31 mouse cellular contexts compared by ENCODE assay signal in genomic region chr4:77721908-77722307, GRCm38 (mm10).
DNase-seq lines count a peak whose midpoint lies in the region; ATAC-seq and TF ChIP-seq lines count a peak whose summit lies in the region.
"Had no signal": no experiment of that assay in that cellular context is flagged by ENCODE, and none has a peak within 500 bp of the region (broad histone marks: within the 10 kb centered on the region; RNA-seq: fewer than 3 reads in every experiment).

No protein-coding gene starts in this region.

- no peaks in the 10 kb centered on the region for H3K4me1 ChIP-seq in embryonic facial prominence, embryonic 11.5 days (ENCODE audit: control insufficient read depth, insufficient read depth, low read length)
- no peaks in the 10 kb centered on the region for H3K4me1 ChIP-seq in embryonic facial prominence, embryonic 10.5 days
- H3K4me1 ChIP-seq in midbrain, embryonic 14.5 days (ENCODE audit: control insufficient read depth, insufficient read depth, low read length) = peaks cover 2% of the 10 kb centered on the region; the same call in 1 of the 2 replicates
- H3K4me1 ChIP-seq in midbrain, embryonic 10.5 days = no peaks in the 10 kb centered on the region
- H3K4me1 ChIP-seq in hindbrain, embryonic 15.5 days (replicated peaks) = 0 out of 2 replicates have a peak, but pooled peaks cover 4% of the 10 kb centered on the region
- H3K4me1 ChIP-seq in midbrain, postnatal 0 days (ENCODE audit: insufficient read depth, low read length) = no peaks in the 10 kb centered on the region
- H3K4me1 ChIP-seq in forebrain, embryonic 12.5 days = no peaks in the 10 kb centered on the region
- H3K4me1 ChIP-seq: limb, embryonic 10.5 days; limb, embryonic 15.5 days; liver, embryonic 13.5 days had no signal

- no peak for ATAC-seq in embryonic facial prominence, embryonic 11.5 days (replicated peaks; ENCODE audit: insufficient number of reproducible peaks, low FRiP score, low TSS enrichment, low read depth)
- no peak for ATAC-seq in midbrain, embryonic 14.5 days (ENCODE audit: low FRiP score, low TSS enrichment)
- peak; percentile 71 for ATAC-seq in hindbrain, embryonic 15.5 days (ENCODE audit: low FRiP score, low read depth)
- ATAC-seq in midbrain, postnatal 0 days (ENCODE audit: low FRiP score) = no peak
- no peak for ATAC-seq in forebrain, embryonic 12.5 days (ENCODE audit: low FRiP score)
- ATAC-seq: activated CD4-positive, CD25-positive, alpha-beta regulatory T cell, adult 4 months; forebrain, embryonic 14.5 days; inflammation-experienced regulatory T-cells, adult 6 months; lung, postnatal 0 days had no signal

- no peak overlapping the region for H3K27ac ChIP-seq in embryonic facial prominence, embryonic 11.5 days (replicated peaks; ENCODE audit: low read depth, low read length)
- no peak overlapping the region for H3K27ac ChIP-seq in embryonic facial prominence, embryonic 10.5 days (replicated peaks)
- peak overlapping the region; percentile 70 for H3K27ac ChIP-seq in midbrain, embryonic 14.5 days (replicated peaks; ENCODE audit: low read depth, low read length)
- no peak overlapping the region for H3K27ac ChIP-seq in midbrain, embryonic 10.5 days (replicated peaks)
- H3K27ac ChIP-seq in hindbrain, embryonic 15.5 days (replicated peaks) = peak overlapping the region; percentile 58
- peak overlapping the region; percentile 33; the same call in 1 of the 2 replicates for H3K27ac ChIP-seq in midbrain, postnatal 0 days (ENCODE audit: low read depth, low read length)
- no peak overlapping the region for H3K27ac ChIP-seq in forebrain, embryonic 12.5 days
- H3K27ac ChIP-seq: gastrocnemius, adult 2 months; limb, embryonic 10.5 days; limb, embryonic 15.5 days; liver, embryonic 13.5 days had no signal

- H3K36me3 ChIP-seq in embryonic facial prominence, embryonic 11.5 days (replicated peaks; ENCODE audit: control insufficient read depth, insufficient read depth, low read depth, low read length) = no peaks in the 10 kb centered on the region
- no peaks in the 10 kb centered on the region for H3K36me3 ChIP-seq in embryonic facial prominence, embryonic 10.5 days (replicated peaks)
- no peaks in the 10 kb centered on the region for H3K36me3 ChIP-seq in midbrain, embryonic 14.5 days (ENCODE audit: control insufficient read depth, insufficient read depth, low read length)
- no peaks in the 10 kb centered on the region for H3K36me3 ChIP-seq in midbrain, embryonic 10.5 days
- no peaks in the 10 kb centered on the region for H3K36me3 ChIP-seq in hindbrain, embryonic 15.5 days
- no peaks in the 10 kb centered on the region for H3K36me3 ChIP-seq in midbrain, postnatal 0 days (ENCODE audit: insufficient read depth, low read length)
- no peaks in the 10 kb centered on the region for H3K36me3 ChIP-seq in forebrain, embryonic 12.5 days (replicated peaks)
- H3K36me3 ChIP-seq: limb, embryonic 10.5 days; limb, embryonic 15.5 days; liver, embryonic 13.5 days had no signal

- no peaks in the 10 kb centered on the region for H3K27me3 ChIP-seq in embryonic facial prominence, embryonic 11.5 days (ENCODE audit: control insufficient read depth, insufficient read depth, low read length)
- H3K27me3 ChIP-seq in embryonic facial prominence, embryonic 10.5 days (replicated peaks; ENCODE audit: low read depth, poor library complexity, severe bottlenecking) = no peaks in the 10 kb centered on the region
- no peaks in the 10 kb centered on the region for H3K27me3 ChIP-seq in midbrain, embryonic 14.5 days (ENCODE audit: control insufficient read depth, insufficient read depth, low read length)
- H3K27me3 ChIP-seq in midbrain, embryonic 10.5 days (ENCODE audit: low read depth, poor library complexity, severe bottlenecking) = no peaks in the 10 kb centered on the region
- no peaks in the 10 kb centered on the region for H3K27me3 ChIP-seq in hindbrain, embryonic 15.5 days
- no peaks in the 10 kb centered on the region for H3K27me3 ChIP-seq in midbrain, postnatal 0 days (ENCODE audit: insufficient read depth, low read length)
- H3K27me3 ChIP-seq in forebrain, embryonic 12.5 days = no peaks in the 10 kb centered on the region
- H3K27me3 ChIP-seq: CH12.LX; limb, embryonic 15.5 days; liver, embryonic 13.5 days had no signal

- no peak overlapping the region for H3K4me3 ChIP-seq in embryonic facial prominence, embryonic 11.5 days (ENCODE audit: low read depth, low read length)
- H3K4me3 ChIP-seq in embryonic facial prominence, embryonic 10.5 days = no peak overlapping the region
- H3K4me3 ChIP-seq in midbrain, embryonic 14.5 days (replicated peaks; ENCODE audit: low read depth, low read length) = no peak overlapping the region
- H3K4me3 ChIP-seq in midbrain, embryonic 10.5 days = no peak overlapping the region
- no peak overlapping the region for H3K4me3 ChIP-seq in hindbrain, embryonic 15.5 days
- H3K4me3 ChIP-seq in midbrain, postnatal 0 days (ENCODE audit: low read depth, low read length) = no peak overlapping the region
- H3K4me3 ChIP-seq in forebrain, embryonic 12.5 days (replicated peaks) = no peak overlapping the region
- H3K4me3 ChIP-seq: gastrocnemius, adult 2 months; limb, embryonic 10.5 days; limb, embryonic 15.5 days; liver, embryonic 13.5 days had no signal

- DNase-seq in embryonic facial prominence, embryonic 11.5 days (ENCODE audit: low spot score) = peak; percentile 9
- no peak for DNase-seq in embryonic facial prominence, embryonic 10.5 days (ENCODE audit: low spot score)
- peak; percentile 45 for DNase-seq in midbrain, embryonic 14.5 days
- no peak for DNase-seq in midbrain, embryonic 10.5 days (ENCODE audit: low spot score)
- DNase-seq in midbrain, postnatal 0 days (ENCODE audit: low spot score) = peak; percentile 34
- no peak for DNase-seq in thymus, postnatal 36 days
- DNase-seq: adrenal gland, postnatal 10 days; cerebellum, adult 11-12 months; cerebellum, postnatal 10 days; gastrocnemius, adult 2 months; gastrocnemius, postnatal 36 days; heart, adult 18-20 months; heart, postnatal 36 days; kidney, adult 11 months; kidney, postnatal 14 days; layer of hippocampus, adult 9-11 months; liver, embryonic 13.5 days; lung, adult 18-20 months; lung, postnatal 4 days; right cerebral cortex, postnatal 4 days; thymus, adult 2 months had no signal

- TF ChIP-seq CTCF in midbrain, postnatal 0 days (IDR thresholded peaks at IDR 0.05) = no peak

- H3K9me3 ChIP-seq in embryonic facial prominence, embryonic 11.5 days (replicated peaks; ENCODE audit: control insufficient read depth, low read length) = no peaks in the 10 kb centered on the region
- no peaks in the 10 kb centered on the region for H3K9me3 ChIP-seq in embryonic facial prominence, embryonic 10.5 days
- no peaks in the 10 kb centered on the region for H3K9me3 ChIP-seq in midbrain, embryonic 14.5 days (ENCODE audit: control insufficient read depth, low read length)
- no peaks in the 10 kb centered on the region for H3K9me3 ChIP-seq in midbrain, embryonic 10.5 days (replicated peaks)
- H3K9me3 ChIP-seq in hindbrain, embryonic 15.5 days = no peaks in the 10 kb centered on the region
- no peaks in the 10 kb centered on the region for H3K9me3 ChIP-seq in midbrain, postnatal 0 days (ENCODE audit: low read length)
- H3K9me3 ChIP-seq in forebrain, embryonic 12.5 days = no peaks in the 10 kb centered on the region
- H3K9me3 ChIP-seq: limb, embryonic 10.5 days; limb, embryonic 15.5 days; liver, embryonic 13.5 days had no signal

- 66% methylated on average over 6 of the region's 6 CpGs for WGBS in embryonic facial prominence, embryonic 11.5 days
- WGBS in embryonic facial prominence, embryonic 10.5 days = 66% methylated on average over 6 of the region's 6 CpGs
- WGBS in midbrain, embryonic 14.5 days = 59% methylated on average over 6 of the region's 6 CpGs
- 82% methylated on average over 6 of the region's 6 CpGs for WGBS in midbrain, embryonic 10.5 days
- 62% methylated on average over 6 of the region's 6 CpGs for WGBS in hindbrain, embryonic 15.5 days
- 49% methylated on average over 6 of the region's 6 CpGs for WGBS in midbrain, postnatal 0 days
- WGBS in forebrain, embryonic 12.5 days = 68% methylated on average over 6 of the region's 6 CpGs

- no peak overlapping the region for H3K4me2 ChIP-seq in embryonic facial prominence, embryonic 11.5 days (ENCODE audit: low read depth, low read length)
- no peak overlapping the region; the same call in 1 of the 2 replicates for H3K4me2 ChIP-seq in midbrain, embryonic 14.5 days (ENCODE audit: low read length)
- no peak overlapping the region for H3K4me2 ChIP-seq in hindbrain, embryonic 15.5 days
- no peak overlapping the region for H3K4me2 ChIP-seq in midbrain, postnatal 0 days (ENCODE audit: low read depth, low read length, poor library complexity, severe bottlenecking)
- H3K4me2 ChIP-seq in forebrain, embryonic 12.5 days = no peak overlapping the region
- H3K4me2 ChIP-seq: heart, embryonic 11.5 days; limb, embryonic 15.5 days; liver, embryonic 13.5 days had no signal

- no peak overlapping the region for H3K9ac ChIP-seq in embryonic facial prominence, embryonic 11.5 days (replicated peaks; ENCODE audit: low read length)
- H3K9ac ChIP-seq in midbrain, embryonic 14.5 days (replicated peaks; ENCODE audit: low read length) = no peak overlapping the region
- H3K9ac ChIP-seq in hindbrain, embryonic 15.5 days = no peak overlapping the region
- no peak overlapping the region for H3K9ac ChIP-seq in midbrain, postnatal 0 days (replicated peaks; ENCODE audit: low read length, poor library complexity, severe bottlenecking)
- no peak overlapping the region for H3K9ac ChIP-seq in forebrain, embryonic 12.5 days
- H3K9ac ChIP-seq: limb, embryonic 15.5 days; liver, embryonic 13.5 days had no signal

Comparison
In these comparisons a context has a peak if more than half of its experiments do, and no peak if none do; other contexts are left out.
1. DNase-seq: peak in embryonic facial prominence, embryonic 11.5 days (single experiment), midbrain, embryonic 14.5 days (single experiment) and midbrain, postnatal 0 days (single experiment); none in embryonic facial prominence, embryonic 10.5 days (single experiment), midbrain, embryonic 10.5 days (single experiment) and thymus, postnatal 36 days (0 of 2).
2. H3K27ac ChIP-seq: peak in midbrain, embryonic 14.5 days (single experiment), hindbrain, embryonic 15.5 days (single experiment) and midbrain, postnatal 0 days (single experiment); none in embryonic facial prominence, embryonic 11.5 days (single experiment), embryonic facial prominence, embryonic 10.5 days (single experiment), midbrain, embryonic 10.5 days (single experiment) and forebrain, embryonic 12.5 days (single experiment).